Mouse (Mus musculus): ENCODE measurements around the gene Bcl6b.

Gene Bcl6b

DNA sequence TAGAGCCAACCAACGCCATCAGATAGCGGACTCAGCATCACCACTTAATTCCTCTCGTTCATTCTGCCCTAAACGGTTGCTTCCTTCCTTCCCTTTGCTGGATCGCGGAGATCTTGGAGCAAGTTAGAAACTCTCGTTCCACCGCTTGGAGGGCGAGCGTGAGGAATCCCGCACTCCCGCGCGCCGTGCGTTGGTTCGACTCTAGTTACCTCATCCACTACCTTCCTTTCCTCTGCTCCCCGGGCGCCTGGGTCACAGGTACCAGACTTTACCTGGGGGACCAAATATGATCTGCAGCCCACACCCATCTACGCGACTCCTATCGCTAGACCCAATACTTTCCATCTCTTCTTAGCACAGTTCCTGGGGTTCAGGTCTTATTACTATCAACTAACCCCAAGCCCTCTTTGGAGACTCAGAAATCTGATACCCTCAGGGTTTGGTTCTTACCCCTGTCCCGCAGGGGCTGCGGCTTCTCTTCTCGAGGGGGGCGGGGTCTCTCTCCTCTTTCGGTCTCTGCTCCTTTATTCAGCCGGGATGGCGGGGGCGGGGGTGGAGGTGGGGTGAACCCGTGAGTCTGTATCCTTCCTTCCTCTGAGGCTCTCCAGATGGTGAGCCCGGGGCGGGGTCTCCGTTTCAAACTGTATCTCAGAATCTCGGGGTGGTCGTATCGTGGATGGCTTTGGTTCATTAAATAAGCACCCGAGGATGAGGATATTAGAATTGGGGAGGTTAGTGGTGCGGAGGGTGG, at the start of gene Bcl6b:
Gene Bcl6b (minus strand): TSS at position 539 of the 751 bp plus-strand sequence.
- no peak for DNase-seq

DNA sequence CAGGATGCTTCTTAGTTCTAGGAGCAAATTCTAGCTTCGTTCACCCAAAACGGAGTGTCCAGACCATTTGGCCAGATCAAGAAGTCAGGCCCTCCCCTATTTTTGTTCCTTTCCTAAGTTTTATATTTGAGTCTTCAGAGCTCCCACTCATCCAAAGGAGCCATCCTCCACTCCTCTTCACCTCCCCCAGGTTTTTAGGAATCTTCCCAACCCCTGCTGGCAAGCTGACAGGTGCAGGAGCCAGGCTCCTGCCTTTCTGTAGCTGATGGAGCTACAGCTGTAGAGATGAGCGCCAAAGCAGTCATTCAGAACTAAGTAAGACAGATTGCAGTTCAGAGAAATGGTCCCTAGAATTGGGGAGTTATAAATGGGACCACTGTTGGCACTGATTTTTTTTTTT, 49.4 kb upstream of the Bcl6b start:
- no peak for DNase-seq

- no peak for DNase-seq
Measured at GRCm38 (mm10) chr11:70271641-70272040, 42.0 kb upstream of the Bcl6b start.

GRCm38 (mm10) chr11:70266405-70266804, 36.8 kb upstream of the Bcl6b start:
- peak in 1 of 2 experiments; percentile 21 for DNase-seq

GRCm38 (mm10) chr11:70265819-70266218, 36.2 kb upstream of the Bcl6b start:
- no peak for DNase-seq

GRCm38 (mm10) chr11:70265252-70265651, 35.7 kb upstream of the Bcl6b start:
- no peak for DNase-seq

- DNase-seq, result no peak
Measured at GRCm38 (mm10) chr11:70259035-70259434, 29.4 kb upstream of the Bcl6b start.

DNA sequence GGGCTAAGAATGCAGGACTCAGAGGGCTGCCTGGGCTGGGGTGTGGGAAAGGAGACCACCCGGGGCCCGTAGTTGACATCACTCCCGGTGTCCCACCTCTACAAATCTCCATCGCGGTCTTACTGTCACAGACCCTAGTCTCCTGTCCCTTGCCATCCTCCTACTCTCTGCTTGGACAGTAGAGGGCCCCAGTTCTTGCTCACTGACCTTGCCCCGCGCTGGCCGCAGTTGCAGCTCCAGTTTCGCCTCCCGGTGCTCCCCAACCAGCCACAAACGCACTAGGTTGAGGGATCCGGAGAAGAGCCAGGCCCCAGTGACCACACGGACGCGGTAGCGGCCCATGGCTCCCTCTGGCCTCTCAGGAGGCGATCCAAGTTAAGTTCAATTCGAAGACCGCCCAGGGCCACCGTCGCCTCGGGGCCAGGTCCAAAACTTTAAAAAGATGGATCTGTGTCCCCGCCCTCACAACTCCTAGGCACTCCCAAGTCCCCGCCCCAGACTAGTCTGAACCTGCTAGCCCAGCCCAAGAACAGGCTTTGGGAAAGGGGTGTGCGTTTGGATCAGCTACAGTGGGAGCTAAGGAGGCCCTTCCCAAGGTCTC, 25.4 kb upstream of the Bcl6b start, which contains the start of gene Alox12:
Gene Alox12 (minus strand): TSS at position 423 of the 601 bp plus-strand sequence.
- DNase-seq, result no peak

DNA sequence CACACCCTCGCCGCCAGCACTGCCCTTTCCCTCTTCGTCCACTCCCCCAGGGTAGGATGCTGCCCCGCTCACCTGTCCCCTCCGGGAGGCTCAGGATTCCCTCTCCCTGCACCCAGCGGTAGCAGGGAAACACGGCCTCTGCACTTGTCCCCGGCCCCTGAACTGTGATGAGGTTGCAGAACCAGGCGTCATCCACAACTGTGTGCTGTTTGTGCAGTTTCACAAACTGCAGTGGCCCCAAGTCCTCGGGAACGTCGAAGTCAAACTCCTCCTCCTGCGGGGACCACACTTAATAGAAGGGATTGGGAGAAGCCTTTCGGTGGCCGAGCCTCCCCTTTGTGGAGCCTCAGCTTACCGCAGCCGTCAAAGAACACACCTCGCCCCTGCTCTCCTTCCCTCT, 24.7 kb upstream of the Bcl6b start:
- no peak for DNase-seq

DNA sequence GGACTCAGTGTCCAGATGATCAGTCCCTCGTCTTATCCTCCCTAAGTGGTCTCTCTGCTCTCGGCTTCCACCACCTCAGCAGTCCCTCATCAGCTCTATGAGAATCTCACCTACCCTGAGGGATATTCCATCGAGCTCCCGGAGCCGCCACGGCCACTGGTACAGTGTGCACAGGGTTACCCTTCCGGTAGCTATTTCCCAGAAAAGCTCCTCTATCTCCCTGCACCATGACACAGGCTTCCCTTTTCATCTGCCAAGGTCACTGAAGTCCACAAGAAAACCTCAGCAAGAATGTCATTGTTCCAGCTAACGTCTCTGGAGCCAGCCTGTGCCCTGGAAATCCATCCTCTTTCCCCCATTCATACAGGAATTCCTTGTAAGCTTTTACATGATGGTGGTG, 22.3 kb upstream of the Bcl6b start:
- no peak for DNase-seq

GRCm38 (mm10) chr11:70250150-70250549, 20.6 kb upstream of the Bcl6b start:
- DNase-seq, result no peak

- peak; percentile 65 to 73 for DNase-seq
Measured at GRCm38 (mm10) chr11:70247136-70247845, 17.7 kb upstream of the Bcl6b start.

GRCm38 (mm10) chr11:70242591-70242990, 13.0 kb upstream of the Bcl6b start:
- DNase-seq, result no peak

DNA sequence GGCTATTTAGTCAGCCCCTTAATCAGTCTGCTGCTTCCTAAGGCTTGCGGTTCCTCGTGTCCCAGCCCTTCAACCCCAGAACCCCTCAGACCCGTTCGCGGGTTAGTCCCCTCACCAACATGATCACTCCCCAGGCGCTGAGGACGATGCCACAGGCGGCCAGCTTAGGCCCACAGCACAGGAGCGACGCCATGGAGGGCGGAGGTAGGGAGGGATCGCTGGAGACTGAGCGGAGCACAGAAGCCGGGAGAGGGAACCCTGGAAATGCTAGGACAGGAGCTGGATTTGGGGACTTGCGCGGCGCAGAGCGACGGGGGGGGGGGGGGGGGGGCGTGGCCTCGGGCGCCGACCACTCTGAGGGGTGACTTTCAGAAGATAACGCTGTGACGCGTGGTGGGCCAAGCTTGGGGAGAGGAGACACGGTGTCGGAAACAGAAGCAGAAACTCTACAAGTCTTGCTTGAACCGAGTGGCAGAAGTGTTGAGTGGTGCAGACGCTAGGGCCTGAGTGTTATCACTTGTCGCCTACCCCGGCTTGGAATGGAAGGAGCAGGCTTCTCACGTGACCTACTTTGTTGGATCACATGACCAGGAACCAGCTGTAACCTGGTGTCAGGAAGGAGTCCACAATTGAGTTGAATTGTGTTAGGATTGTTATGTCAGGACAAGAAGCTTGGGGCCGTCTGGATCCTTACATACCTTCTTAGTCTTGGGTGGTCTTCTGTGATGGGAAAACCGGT, 10.1 kb upstream of the Bcl6b start, which contains the start of the genes Gm21988 and Rnasek:
Gene Gm21988 (minus strand): TSS at position 290 of the 739 bp plus-strand sequence.
Gene Rnasek (minus strand): TSS at position 302 of the 739 bp plus-strand sequence.
- peak; percentile 76 to 88 for DNase-seq

- DNase-seq, result peak; percentile 22 to 30
Measured at GRCm38 (mm10) chr11:70238591-70239440, 9.2 kb upstream of the Bcl6b start.

GRCm38 (mm10) chr11:70237457-70238167, 8.0 kb upstream of the Bcl6b start, which contains the start of gene 0610010K14Rik:
0610010K14Rik (minus strand) TSS chr11:70237914.
- DNase-seq, result peak; percentile 98 to 99

- DNase-seq, result peak; percentile 6 to 19
Measured at GRCm38 (mm10) chr11:70236717-70237116, 7.1 kb upstream of the Bcl6b start.

GRCm38 (mm10) chr11:70235254-70235900, 5.8 kb upstream of the Bcl6b start:
- no peak for DNase-seq

DNA sequence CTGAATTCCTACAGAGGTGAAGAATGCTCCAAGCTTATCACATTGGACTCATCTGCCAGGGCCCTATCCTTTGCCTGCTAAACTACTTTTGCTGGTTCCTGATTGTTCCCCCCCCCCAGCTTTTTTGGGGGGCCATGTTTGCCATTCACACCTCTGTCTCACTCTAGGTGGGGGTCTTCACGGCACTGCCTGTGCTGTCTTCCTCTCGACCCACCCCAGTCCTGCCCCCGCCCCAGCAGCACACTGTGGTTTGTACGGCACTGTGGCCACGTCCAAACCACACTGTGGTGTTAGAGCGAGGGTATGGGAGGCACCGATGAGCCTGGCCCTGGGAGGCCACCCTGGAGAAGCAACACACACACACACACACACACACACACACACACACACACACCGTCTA, 4.9 kb upstream of the Bcl6b start:
- DNase-seq, result no peak

GRCm38 (mm10) chr11:70234037-70234436, 4.4 kb upstream of the Bcl6b start:
- DNase-seq, result no peak
